Mouse (Mus musculus) liver, embryonic 12.5 days (tissue): ENCODE results near the gene Mpeg1. TPM values are rescaled to one million over a fixed set of nuclear protein-coding genes. Genes with fewer than 3 reads are reported as not detected.

Source experiments
- ATAC-seq: fragments of 200-750 bp; cut with Nextera tagmentation; 2 replicates; pipeline ENCODE4 v1.8.0; 2017; ENCODE audit warnings: moderate number of reproducible peaks, mild to moderate bottlenecking, moderate library complexity
- H3K27ac ChIP-seq: fragments of 300-500 bp; sonication (generic); 2 replicates; pipeline ENCODE4 v1.5.1; 2016; ENCODE audit warnings: mild to moderate bottlenecking
- H3K27me3 ChIP-seq: fragments of 300-500 bp; sonication (generic); replicated peaks from 2 replicates; pipeline ENCODE4 v1.6.1; 2016; ENCODE audit warnings: mild to moderate bottlenecking, moderate library complexity
- H3K36me3 ChIP-seq: fragments of 300-500 bp; sonication (generic); 2 replicates; pipeline ENCODE4 v1.6.1; 2016; ENCODE audit warnings: mild to moderate bottlenecking, moderate library complexity
- H3K4me1 ChIP-seq: fragments of 300-500 bp; sonication (generic); 2 replicates; pipeline ENCODE4 v1.6.1; 2016
- H3K4me2 ChIP-seq: fragments of 300-500 bp; sonication (generic); 2 replicates; pipeline ENCODE4 v1.6.1; 2016; ENCODE audit warnings: mild to moderate bottlenecking, moderate library complexity
- H3K4me3 ChIP-seq: fragments of 300-500 bp; sonication (generic); 2 replicates; pipeline ENCODE4 v1.5.1; 2016; ENCODE audit warnings: mild to moderate bottlenecking, moderate library complexity
- H3K9ac ChIP-seq: fragments of 300-500 bp; sonication (generic); 2 replicates; pipeline ENCODE4 v1.6.1; 2016; ENCODE audit warnings: mild to moderate bottlenecking, moderate library complexity
- H3K9me3 ChIP-seq: fragments of 300-500 bp; sonication (generic); replicated peaks from 2 replicates; pipeline ENCODE4 v1.6.1; 2016; ENCODE audit warnings: mild to moderate bottlenecking, moderate library complexity
- WGBS: fragments of 180-500 bp; shearing (Covaris S2); methylation state at CpG from one replicate; pipeline ENCODE4 v1.1.7; 2016; ENCODE audit not compliant: insufficient replicate concordance; 5-methylcytosine and 5-hydroxymethylcytosine counted together
- polyA plus RNA-seq: library from polyadenylated mRNA; unstranded; fragments of >200 nt; fragmentation: Nextera tagmentation; extraction: Ambion mirVana; gene quantifications from 2 replicates; pipeline ENCODE4 v1.2.1, GENCODE M21; 2016

The Mpeg1 gene
- polyA plus RNA-seq, 1 experiment from 2014 or later = 0.76 TPM

DNA sequence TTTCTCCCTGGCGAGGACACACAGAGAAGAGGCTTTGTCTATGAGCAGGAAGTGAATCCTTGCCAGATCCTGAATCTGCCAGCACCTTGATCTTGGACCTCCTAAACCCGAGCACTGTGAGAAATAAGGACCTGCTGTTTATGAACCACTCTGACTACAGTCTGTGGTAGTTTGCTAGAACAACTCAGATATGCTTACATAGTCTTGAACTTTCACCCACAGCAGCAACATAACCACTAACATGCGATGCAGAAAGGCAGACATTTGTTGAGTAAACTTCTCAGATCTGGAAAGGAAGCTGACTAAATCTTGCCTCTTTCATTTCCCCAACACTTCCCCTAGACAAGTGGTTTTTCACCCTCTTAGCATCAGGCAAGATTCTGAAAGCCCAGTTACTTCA is 11.3 kb downstream of the Mpeg1 start:
- H3K36me3 ChIP-seq = no peaks in the 10 kb centered on the region
- no peak for ATAC-seq

DNA sequence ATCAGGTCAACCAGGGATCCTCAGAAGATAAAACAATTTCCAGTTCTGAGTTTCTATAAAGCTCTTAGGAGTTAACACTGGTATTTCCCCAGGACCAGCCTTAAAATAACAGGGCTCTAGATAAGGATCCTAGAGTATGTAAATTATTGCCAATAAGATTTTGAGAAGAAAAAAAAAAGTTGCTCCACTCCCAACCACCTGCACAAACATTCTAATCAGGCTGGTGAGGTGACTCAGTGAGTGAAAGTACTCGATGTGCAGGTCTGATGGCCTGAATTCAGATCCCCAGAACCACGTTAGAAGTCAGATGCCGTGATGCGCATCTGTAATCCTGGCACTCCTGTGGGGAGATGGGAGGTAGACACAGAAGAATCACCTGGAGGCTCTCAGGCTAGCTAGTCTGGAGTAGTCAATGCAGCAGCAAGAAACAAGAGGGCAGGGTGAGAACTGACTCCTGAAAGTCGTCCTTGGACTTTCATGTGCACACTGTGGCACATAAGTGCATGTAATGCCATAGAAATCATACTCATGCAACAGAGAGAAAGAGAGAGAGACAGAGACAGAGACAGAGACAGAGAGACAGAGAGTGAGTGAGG is 11.9 kb downstream of the Mpeg1 start:
- Histone ChIP-seq H3K4me2 (no peak overlapping the region), H3K27me3 (no peaks in the 10 kb centered on the region), H3K36me3 (no peaks in the 10 kb centered on the region), H3K9ac (no peak overlapping the region), H3K4me1 (no peaks in the 10 kb centered on the region), H3K4me3 (no peak overlapping the region), H3K27ac (no peak overlapping the region), H3K9me3 (no peaks in the 10 kb centered on the region)
- ATAC-seq = no peak
- 57% methylated on average over 5 of the region's 5 CpGs for WGBS

More for the DNA sequence above, 11.3 kb downstream of the Mpeg1 start:
- H3K4me1 ChIP-seq = no peaks in the 10 kb centered on the region
- no peak overlapping the region for H3K27ac ChIP-seq
- no peaks in the 10 kb centered on the region for H3K9me3 ChIP-seq
- no peaks in the 10 kb centered on the region for H3K27me3 ChIP-seq
- no peak overlapping the region for H3K4me2 ChIP-seq
- H3K4me3 ChIP-seq = no peak overlapping the region
- no peak overlapping the region for H3K9ac ChIP-seq
- 35% methylated on average over 3 of the region's 3 CpGs for WGBS

DNA sequence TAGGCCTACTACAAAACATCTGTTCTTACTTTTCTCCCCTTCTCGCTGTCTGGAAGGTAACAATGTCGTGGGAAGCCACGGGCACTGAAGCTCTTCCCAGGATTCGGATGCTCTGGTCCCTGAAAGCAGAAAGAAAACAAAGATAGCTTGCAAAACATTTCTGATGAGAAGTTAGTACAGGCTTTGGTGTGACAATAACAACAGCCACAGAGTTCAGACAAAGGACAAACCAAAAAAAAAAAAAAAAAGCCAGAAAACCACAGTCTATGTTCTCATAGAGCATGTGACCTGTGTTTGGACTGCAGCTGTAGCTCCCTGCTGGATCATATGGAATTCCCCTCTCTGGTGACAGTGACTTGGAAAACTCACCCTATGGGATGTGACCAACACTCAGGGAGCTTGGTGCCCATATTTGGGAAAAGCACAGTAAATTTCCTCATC is 12.6 kb downstream of the Mpeg1 start:
- no peak overlapping the region for H3K4me3 ChIP-seq
- no peaks in the 10 kb centered on the region for H3K27me3 ChIP-seq
- no peak overlapping the region for H3K9ac ChIP-seq
- no peaks in the 10 kb centered on the region for H3K9me3 ChIP-seq
- ATAC-seq = no peak
- H3K27ac ChIP-seq = no peak overlapping the region
- WGBS = 69% methylated on average over 4 of the region's 4 CpGs
- H3K4me1 ChIP-seq = no peaks in the 10 kb centered on the region
- H3K4me2 ChIP-seq = no peak overlapping the region
- H3K36me3 ChIP-seq = no peaks in the 10 kb centered on the region

GRCm38 (mm10) chr19:12473951-12474350 is 13.4 kb downstream of the Mpeg1 start:
- H3K4me1 ChIP-seq = no peaks in the 10 kb centered on the region
- no peak overlapping the region for H3K4me3 ChIP-seq
- no peak overlapping the region for H3K27ac ChIP-seq
- no peak overlapping the region for H3K9ac ChIP-seq
- no peak for ATAC-seq
- H3K9me3 ChIP-seq = no peaks in the 10 kb centered on the region
- H3K36me3 ChIP-seq = no peaks in the 10 kb centered on the region
- H3K4me2 ChIP-seq = no peak overlapping the region
- H3K27me3 ChIP-seq = no peaks in the 10 kb centered on the region
- 74% methylated on average over 4 of the region's 4 CpGs for WGBS

- 71% methylated on average over 15 of the region's 15 CpGs for whole genome bisulfite sequencing
- Histone ChIP-seq H3K27ac (no peak overlapping the region), H3K4me3 (no peak overlapping the region), H3K9ac (no peak overlapping the region), H3K27me3 (no peaks in the 10 kb centered on the region), H3K4me2 (no peak overlapping the region), H3K9me3 (no peaks in the 10 kb centered on the region), H3K4me1 (no peaks in the 10 kb centered on the region), H3K36me3 (no peaks in the 10 kb centered on the region)
- no peak for ATAC-seq
These were observed 15.0 kb downstream of the Mpeg1 start for GRCm38 (mm10) chr19:12475380-12476250.

DNA sequence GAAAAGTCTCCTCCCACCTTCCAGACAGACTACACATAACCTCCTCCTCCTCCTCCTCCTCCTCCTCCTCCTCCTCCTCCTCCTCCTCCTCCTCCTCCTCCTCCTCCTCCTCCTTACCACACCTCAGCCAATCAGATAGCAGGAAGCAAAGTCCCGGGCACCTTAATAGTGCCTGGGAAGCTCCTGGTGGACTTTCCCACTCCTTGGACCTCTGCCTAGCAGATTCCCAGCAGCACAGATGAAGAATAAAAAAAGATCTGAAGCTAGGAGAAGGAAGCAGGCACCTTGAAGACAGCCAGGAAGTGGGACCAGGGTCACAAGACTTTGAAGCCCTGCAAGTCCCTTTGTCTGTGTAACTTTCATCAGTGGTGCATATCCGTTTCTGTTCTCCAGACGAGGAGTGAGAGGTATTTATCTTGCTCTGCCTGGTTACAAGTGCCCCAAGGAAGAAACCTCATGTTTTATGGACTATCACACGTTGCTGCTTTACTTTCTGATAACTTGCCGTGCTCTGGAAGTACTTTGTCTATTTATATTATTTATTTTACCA is 16.2 kb downstream of the Mpeg1 start:
- ATAC-seq = no peak

GRCm38 (mm10) chr19:12478369-12478768 is 17.8 kb downstream of the Mpeg1 start:
- Histone ChIP-seq H3K27me3 (no peaks in the 10 kb centered on the region), H3K9me3 (no peaks in the 10 kb centered on the region), H3K4me1 (no peaks in the 10 kb centered on the region), H3K27ac (no peak overlapping the region), H3K4me3 (no peak overlapping the region), H3K9ac (no peak overlapping the region), H3K4me2 (no peak overlapping the region), H3K36me3 (0 out of 2 replicates have a peak, but pooled peaks cover 2% of the 10 kb centered on the region)
- WGBS = 57% methylated on average over 6 of the region's 6 CpGs
- ATAC-seq = no peak

More for the DNA sequence above, 16.2 kb downstream of the Mpeg1 start:
- no peaks in the 10 kb centered on the region for H3K9me3 ChIP-seq
- H3K4me2 ChIP-seq = no peak overlapping the region
- H3K9ac ChIP-seq = no peak overlapping the region
- H3K4me3 ChIP-seq = no peak overlapping the region
- no peak overlapping the region for H3K27ac ChIP-seq
- WGBS = 25% methylated on average over 5 of the region's 5 CpGs
- no peaks in the 10 kb centered on the region for H3K4me1 ChIP-seq
- H3K36me3 ChIP-seq = no peaks in the 10 kb centered on the region
- H3K27me3 ChIP-seq = no peaks in the 10 kb centered on the region

DNA sequence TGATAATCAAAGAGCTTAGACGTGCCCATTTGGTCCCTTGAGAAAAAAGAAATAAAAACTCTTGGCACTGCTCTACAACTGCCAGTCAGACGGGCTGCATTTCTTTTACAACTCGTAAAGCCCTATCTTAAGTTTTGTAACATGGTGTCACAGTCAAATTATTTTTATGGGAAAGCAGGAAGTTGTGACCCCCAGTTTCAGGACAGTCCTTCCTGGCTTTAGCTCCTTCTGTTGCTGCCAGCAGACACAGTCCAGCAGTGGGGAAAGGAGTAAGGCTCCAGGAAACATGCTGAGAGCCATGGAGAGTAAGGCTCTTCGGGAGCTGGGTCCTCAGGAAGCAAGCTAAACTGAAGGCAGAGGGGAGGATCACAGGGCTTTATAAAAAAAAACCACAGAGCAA is 23.2 kb downstream of the Mpeg1 start:
- Histone ChIP-seq H3K4me2 (no peak overlapping the region), H3K36me3 (0 out of 2 replicates have a peak, but pooled peaks cover 2% of the 10 kb centered on the region), H3K9me3 (no peaks in the 10 kb centered on the region), H3K4me1 (peaks cover 3% of the 10 kb centered on the region; the same call in 1 of the 2 replicates), H3K9ac (no peak overlapping the region), H3K27ac (no peak overlapping the region), H3K27me3 (no peaks in the 10 kb centered on the region), H3K4me3 (no peak overlapping the region)
- 40% methylated on average over 4 of the region's 4 CpGs for WGBS
- no peak for ATAC-seq

- 50% methylated on average over 4 of the region's 4 CpGs for WGBS
- no peak overlapping the region for H3K27ac ChIP-seq
- no peak for ATAC-seq
- no peak overlapping the region for H3K9ac ChIP-seq
- no peak overlapping the region for H3K4me2 ChIP-seq
- H3K27me3 ChIP-seq = no peaks in the 10 kb centered on the region
- H3K4me1 ChIP-seq = peaks cover 3% of the 10 kb centered on the region; the same call in 1 of the 2 replicates
- no peaks in the 10 kb centered on the region for H3K9me3 ChIP-seq
- no peak overlapping the region for H3K4me3 ChIP-seq
- H3K36me3 ChIP-seq = 0 out of 2 replicates have a peak, but pooled peaks cover 2% of the 10 kb centered on the region
These were observed 23.6 kb downstream of the Mpeg1 start for GRCm38 (mm10) chr19:12484210-12484609.

GRCm38 (mm10) chr19:12485223-12485622 is 24.6 kb downstream of the Mpeg1 start:
- Histone ChIP-seq H3K27ac (no peak overlapping the region), H3K4me2 (no peak overlapping the region), H3K4me1 (peaks cover 3% of the 10 kb centered on the region; the same call in 1 of the 2 replicates), H3K9ac (no peak overlapping the region), H3K27me3 (no peaks in the 10 kb centered on the region), H3K36me3 (0 out of 2 replicates have a peak, but pooled peaks cover 2% of the 10 kb centered on the region), H3K9me3 (no peaks in the 10 kb centered on the region), H3K4me3 (no peak overlapping the region)
- 70% methylated on average over 13 of the region's 13 CpGs for WGBS
- no peak for ATAC-seq

- no peak for ATAC-seq
- no peak overlapping the region for H3K9ac ChIP-seq
- H3K27me3 ChIP-seq = no peaks in the 10 kb centered on the region
- no peak overlapping the region for H3K4me3 ChIP-seq
- no peaks in the 10 kb centered on the region for H3K9me3 ChIP-seq
- H3K4me2 ChIP-seq = no peak overlapping the region
- 0 out of 2 replicates have a peak, but pooled peaks cover 2% of the 10 kb centered on the region for H3K36me3 ChIP-seq
- 61% methylated on average over 3 of the region's 3 CpGs for WGBS
- H3K4me1 ChIP-seq = peaks cover 3% of the 10 kb centered on the region; the same call in 1 of the 2 replicates
- no peak overlapping the region for H3K27ac ChIP-seq
These were observed 25.1 kb downstream of the Mpeg1 start for GRCm38 (mm10) chr19:12485631-12486030.

GRCm38 (mm10) chr19:12486875-12487274 is 26.3 kb downstream of the Mpeg1 start:
- peaks cover 9% of the 10 kb centered on the region; the same call in 1 of the 2 replicates for H3K36me3 ChIP-seq
- WGBS = 71% methylated on average over 6 of the region's 6 CpGs
- no peak overlapping the region for H3K4me3 ChIP-seq
- H3K9me3 ChIP-seq = no peaks in the 10 kb centered on the region
- no peak overlapping the region for H3K27ac ChIP-seq
- peaks cover 3% of the 10 kb centered on the region; the same call in 1 of the 2 replicates for H3K4me1 ChIP-seq
- ATAC-seq = no peak
- no peak overlapping the region for H3K9ac ChIP-seq
- H3K27me3 ChIP-seq = no peaks in the 10 kb centered on the region
- H3K4me2 ChIP-seq = no peak overlapping the region
